Mouse (Mus musculus): Measurements from ENCODE around the gene Spns3.

DNA sequence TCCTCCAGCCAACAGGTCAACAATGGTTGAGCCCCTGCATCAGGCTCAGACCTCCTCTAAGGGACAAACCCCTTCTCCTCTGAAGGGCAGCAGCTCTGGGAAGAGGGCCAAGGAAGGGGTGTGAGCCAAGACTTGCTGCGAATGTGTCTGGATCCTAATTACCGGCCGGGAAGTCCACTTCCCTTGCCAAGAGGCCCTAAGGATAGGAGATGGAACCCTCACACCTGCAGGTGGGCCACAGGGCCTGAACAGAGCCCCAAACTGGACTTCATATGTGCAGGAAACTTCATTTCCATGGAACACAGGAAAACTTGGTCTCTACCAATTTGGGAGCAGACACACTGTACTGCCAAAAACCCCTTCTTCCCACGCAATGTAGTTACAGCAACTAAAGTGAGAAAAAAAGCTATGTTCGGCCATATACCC is 27.7 kb downstream of the Spns3 start:
- TF ChIP-seq CTCF (IDR thresholded peaks at IDR 0.05; ENCODE audit: insufficient read depth, low read depth, low read length) (no peak), POLR2A (IDR thresholded peaks at IDR 0.05; ENCODE audit: insufficient read depth, low read depth, low read length) (no peak)

Measured in olfactory bulb, adult 2 months (tissue).